Mouse (Mus musculus): ENCODE data around the gene Hibadh. TPM values are rescaled to one million over a fixed set of nuclear protein-coding genes. Genes with fewer than 3 reads are reported as not detected.

Gene Hibadh
- polyA plus RNA-seq, 1 experiment from 2014 or later = 69.2 TPM

- Histone ChIP-seq H3K9me3 (ENCODE audit: control insufficient read depth, low read length) (no peaks in the 10 kb centered on the region), H3K4me3 (ENCODE audit: low read depth, low read length) (no peak overlapping the region), H3K27me3 (replicated peaks; ENCODE audit: control insufficient read depth, insufficient read depth, low read length) (no peaks in the 10 kb centered on the region), H3K4me2 (ENCODE audit: low read length) (no peak overlapping the region), H3K27ac (ENCODE audit: low read depth) (no peak overlapping the region), H3K9ac (ENCODE audit: low read length) (no peak overlapping the region), H3K4me1 (replicated peaks; ENCODE audit: control insufficient read depth, insufficient read depth, low read length) (no peaks in the 10 kb centered on the region), H3K36me3 (ENCODE audit: control insufficient read depth, insufficient read depth, low read length) (no peaks in the 10 kb centered on the region)
- no peak for ATAC-seq (replicated peaks; ENCODE audit: low FRiP score, low TSS enrichment, low read depth)
- 91% methylated on average over 6 of the region's 6 CpGs for WGBS
- DNase-seq (ENCODE audit: low spot score) = no peak
Measured at GRCm38 (mm10) chr6:52648031-52648430, 7.8 kb upstream of the Hibadh start.

- H3K27ac ChIP-seq (ENCODE audit: low read depth) = no peak overlapping the region
Measured at GRCm38 (mm10) chr6:52645926-52646325, 5.7 kb upstream of the Hibadh start.

DNA sequence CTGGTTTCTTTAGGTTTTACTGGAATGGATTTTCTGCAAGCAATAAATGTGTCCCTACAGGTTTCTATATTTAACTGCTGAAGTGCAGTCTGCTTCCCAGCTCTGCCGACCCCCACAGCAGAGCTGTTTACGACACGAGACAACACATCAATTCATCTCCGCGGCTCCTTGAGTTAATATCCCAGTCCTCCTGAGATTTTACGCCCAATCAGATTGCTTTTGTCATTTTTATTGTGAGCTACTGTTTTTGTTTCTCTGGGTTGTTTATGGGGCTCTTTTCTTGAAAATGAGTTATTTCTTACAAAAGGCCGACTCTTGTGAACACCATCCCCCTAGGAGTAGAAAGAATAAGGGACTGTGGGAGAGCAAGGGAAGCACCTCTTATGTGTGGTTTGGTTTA is 2.0 kb upstream of the Hibadh start:
- H3K9ac ChIP-seq (ENCODE audit: low read length) = no peak overlapping the region
- no peaks in the 10 kb centered on the region for H3K36me3 ChIP-seq (ENCODE audit: control insufficient read depth, insufficient read depth, low read length)
- no peak overlapping the region for H3K27ac ChIP-seq (ENCODE audit: low read depth)
- no peak for DNase-seq (ENCODE audit: low spot score)
- no peaks in the 10 kb centered on the region for H3K27me3 ChIP-seq (replicated peaks; ENCODE audit: control insufficient read depth, insufficient read depth, low read length)
- H3K4me1 ChIP-seq (replicated peaks; ENCODE audit: control insufficient read depth, insufficient read depth, low read length) = peaks cover 13% of the 10 kb centered on the region
- 15% methylated on average over 7 of the region's 7 CpGs for WGBS
- ATAC-seq (replicated peaks; ENCODE audit: low FRiP score, low TSS enrichment, low read depth) = no peak
- H3K4me3 ChIP-seq (ENCODE audit: low read depth, low read length) = no peak overlapping the region
- peak overlapping the region; percentile 20; the same call in 1 of the 2 replicates for H3K4me2 ChIP-seq (ENCODE audit: low read length)
- no peaks in the 10 kb centered on the region for H3K9me3 ChIP-seq (ENCODE audit: control insufficient read depth, low read length)

More at GRCm38 (mm10) chr6:52645926-52646325, 5.7 kb upstream of the Hibadh start:
- Histone ChIP-seq H3K4me2 (ENCODE audit: low read length) (no peak overlapping the region), H3K4me1 (replicated peaks; ENCODE audit: control insufficient read depth, insufficient read depth, low read length) (peaks cover 7% of the 10 kb centered on the region), H3K9ac (ENCODE audit: low read length) (no peak overlapping the region), H3K4me3 (ENCODE audit: low read depth, low read length) (no peak overlapping the region), H3K36me3 (ENCODE audit: control insufficient read depth, insufficient read depth, low read length) (no peaks in the 10 kb centered on the region), H3K9me3 (ENCODE audit: control insufficient read depth, low read length) (no peaks in the 10 kb centered on the region), H3K27me3 (replicated peaks; ENCODE audit: control insufficient read depth, insufficient read depth, low read length) (no peaks in the 10 kb centered on the region)
- no peak for DNase-seq (ENCODE audit: low spot score)
- WGBS = 40% methylated on average over 5 of the region's 5 CpGs
- ATAC-seq (replicated peaks; ENCODE audit: low FRiP score, low TSS enrichment, low read depth) = no peak

GRCm38 (mm10) chr6:52641076-52641475 is 887 bp upstream of the Hibadh start:
- H3K9ac ChIP-seq (ENCODE audit: low read length) = no peak overlapping the region
- DNase-seq (ENCODE audit: low spot score) (no peak), ATAC-seq (replicated peaks; ENCODE audit: low FRiP score, low TSS enrichment, low read depth) (no peak)
- no peaks in the 10 kb centered on the region for H3K9me3 ChIP-seq (ENCODE audit: control insufficient read depth, low read length)
- 62% methylated on average over 3 of the region's 3 CpGs for WGBS
- H3K27ac ChIP-seq (ENCODE audit: low read depth) = no peak overlapping the region
- no peaks in the 10 kb centered on the region for H3K27me3 ChIP-seq (replicated peaks; ENCODE audit: control insufficient read depth, insufficient read depth, low read length)
- no peak overlapping the region for H3K4me3 ChIP-seq (ENCODE audit: low read depth, low read length)
- no peaks in the 10 kb centered on the region for H3K36me3 ChIP-seq (ENCODE audit: control insufficient read depth, insufficient read depth, low read length)
- no peak overlapping the region for H3K4me2 ChIP-seq (ENCODE audit: low read length)
- peaks cover 13% of the 10 kb centered on the region for H3K4me1 ChIP-seq (replicated peaks; ENCODE audit: control insufficient read depth, insufficient read depth, low read length)

DNA sequence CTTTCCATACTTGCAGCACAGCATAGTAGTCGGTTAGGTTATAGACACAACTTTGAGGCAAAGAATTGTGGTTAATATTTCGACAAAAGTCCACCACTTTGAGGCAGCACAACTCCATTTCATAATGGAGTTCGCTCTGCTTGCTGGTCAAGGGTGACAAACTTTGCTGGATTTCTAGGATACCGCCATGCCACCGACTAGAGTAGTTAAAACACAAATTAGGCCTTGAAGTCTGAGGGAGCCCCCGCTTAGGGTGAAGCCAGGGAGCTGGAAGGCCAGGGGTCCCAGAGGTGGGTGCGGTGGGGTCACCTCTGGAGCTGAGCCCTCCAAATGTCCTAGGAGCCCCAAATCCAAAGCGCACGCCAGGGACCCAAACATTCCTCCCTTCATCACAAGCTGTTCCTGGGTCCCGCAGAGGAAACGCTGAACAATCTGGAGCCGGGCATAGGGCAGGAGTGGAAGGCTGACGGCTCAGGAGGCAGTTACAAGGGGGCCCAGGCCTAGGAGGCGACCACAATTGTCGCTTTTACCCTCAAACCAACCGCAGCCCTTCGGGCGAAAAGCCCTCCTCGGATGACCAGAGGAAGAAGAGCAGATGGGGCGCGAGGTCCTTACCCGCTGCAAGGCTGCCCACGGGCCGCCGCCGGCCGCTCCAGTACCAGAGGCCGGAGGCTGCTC is 504 bp downstream of the Hibadh start:
- no peaks in the 10 kb centered on the region for H3K9me3 ChIP-seq (ENCODE audit: control insufficient read depth, low read length)
- DNase-seq (ENCODE audit: low spot score) (no peak), ATAC-seq (replicated peaks; ENCODE audit: low FRiP score, low TSS enrichment, low read depth) (peak; percentile 50; the same call in 1 of the 2 replicates)
- peak overlapping the region; percentile 69 for H3K4me2 ChIP-seq (ENCODE audit: low read length)
- no peaks in the 10 kb centered on the region for H3K27me3 ChIP-seq (replicated peaks; ENCODE audit: control insufficient read depth, insufficient read depth, low read length)
- 2% methylated on average over 28 of the region's 28 CpGs for WGBS
- peak overlapping the region; percentile 58 for H3K4me3 ChIP-seq (ENCODE audit: low read depth, low read length)
- H3K27ac ChIP-seq (ENCODE audit: low read depth) = peak overlapping the region; percentile 66
- H3K4me1 ChIP-seq (replicated peaks; ENCODE audit: control insufficient read depth, insufficient read depth, low read length) = peaks cover 13% of the 10 kb centered on the region
- H3K9ac ChIP-seq (ENCODE audit: low read length) = peak overlapping the region; percentile 63
- H3K36me3 ChIP-seq (ENCODE audit: control insufficient read depth, insufficient read depth, low read length) = no peaks in the 10 kb centered on the region

GRCm38 (mm10) chr6:52638471-52639185 is 1.6 kb downstream of the Hibadh start:
- H3K4me2 ChIP-seq (ENCODE audit: low read length) = peak overlapping the region; percentile 69
- H3K4me1 ChIP-seq (replicated peaks; ENCODE audit: control insufficient read depth, insufficient read depth, low read length) = peaks cover 13% of the 10 kb centered on the region
- DNase-seq (ENCODE audit: low spot score) = no peak
- no peaks in the 10 kb centered on the region for H3K9me3 ChIP-seq (ENCODE audit: control insufficient read depth, low read length)
- WGBS = 38% methylated on average over 1 of the region's 1 CpGs
- H3K9ac ChIP-seq (ENCODE audit: low read length) = no peak overlapping the region
- peak overlapping the region; percentile 58 for H3K4me3 ChIP-seq (ENCODE audit: low read depth, low read length)
- ATAC-seq (replicated peaks; ENCODE audit: low FRiP score, low TSS enrichment, low read depth) = no peak
- H3K36me3 ChIP-seq (ENCODE audit: control insufficient read depth, insufficient read depth, low read length) = no peaks in the 10 kb centered on the region
- H3K27me3 ChIP-seq (replicated peaks; ENCODE audit: control insufficient read depth, insufficient read depth, low read length) = no peaks in the 10 kb centered on the region
- H3K27ac ChIP-seq (ENCODE audit: low read depth) = no peak overlapping the region

DNA sequence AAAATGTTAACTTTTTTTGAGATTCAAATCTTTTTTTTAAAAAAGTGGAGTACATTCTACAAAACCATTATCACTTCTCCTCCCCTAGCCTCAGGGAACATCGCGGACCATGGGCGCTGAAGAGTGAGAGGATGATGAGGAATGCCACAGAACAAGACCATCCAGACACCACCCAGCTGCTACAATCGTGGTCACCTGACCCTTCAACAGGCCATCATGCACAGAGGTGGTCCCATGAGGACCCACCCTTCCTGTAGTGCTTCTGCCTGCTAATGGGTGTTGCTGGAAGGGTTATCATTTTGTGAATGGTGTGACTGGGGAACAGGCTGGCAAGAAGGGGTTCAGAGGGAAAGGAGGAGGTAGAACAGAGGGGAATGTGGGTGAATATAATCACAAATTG is 2.9 kb downstream of the Hibadh start:
- ATAC-seq (replicated peaks; ENCODE audit: low FRiP score, low TSS enrichment, low read depth) = no peak
- Histone ChIP-seq H3K4me3 (ENCODE audit: low read depth, low read length) (no peak overlapping the region), H3K4me1 (replicated peaks; ENCODE audit: control insufficient read depth, insufficient read depth, low read length) (peaks cover 10% of the 10 kb centered on the region), H3K27ac (ENCODE audit: low read depth) (no peak overlapping the region), H3K27me3 (replicated peaks; ENCODE audit: control insufficient read depth, insufficient read depth, low read length) (no peaks in the 10 kb centered on the region), H3K36me3 (ENCODE audit: control insufficient read depth, insufficient read depth, low read length) (no peaks in the 10 kb centered on the region), H3K9ac (ENCODE audit: low read length) (no peak overlapping the region), H3K4me2 (ENCODE audit: low read length) (no peak overlapping the region), H3K9me3 (ENCODE audit: control insufficient read depth, low read length) (no peaks in the 10 kb centered on the region)
- DNase-seq (ENCODE audit: low spot score) = no peak
- 87% methylated on average over 4 of the region's 4 CpGs for WGBS

DNA sequence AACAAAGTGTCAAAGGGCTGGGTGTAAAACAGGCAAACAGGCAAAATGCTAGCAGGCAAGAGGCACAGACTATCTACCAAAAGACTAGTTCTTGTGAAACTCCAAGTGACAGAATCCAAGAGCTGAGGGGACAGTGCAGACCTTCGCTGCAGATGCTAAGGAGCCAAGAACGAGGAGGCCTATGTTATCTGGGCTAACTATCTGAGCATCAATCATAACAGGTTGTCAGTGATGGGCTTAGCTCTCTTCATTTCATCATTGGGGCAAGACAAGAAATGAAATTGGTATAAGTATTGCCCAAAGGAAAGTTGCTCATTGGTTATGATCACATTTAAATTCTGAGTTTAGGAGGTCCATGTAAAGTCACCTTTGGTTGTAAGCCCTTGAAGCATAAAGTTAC is 4.8 kb downstream of the Hibadh start:
- Histone ChIP-seq H3K4me3 (ENCODE audit: low read depth, low read length) (no peak overlapping the region), H3K9me3 (ENCODE audit: control insufficient read depth, low read length) (no peaks in the 10 kb centered on the region), H3K36me3 (ENCODE audit: control insufficient read depth, insufficient read depth, low read length) (no peaks in the 10 kb centered on the region), H3K9ac (ENCODE audit: low read length) (no peak overlapping the region), H3K4me1 (replicated peaks; ENCODE audit: control insufficient read depth, insufficient read depth, low read length) (peaks cover 6% of the 10 kb centered on the region; the same call in 1 of the 2 replicates), H3K4me2 (ENCODE audit: low read length) (no peak overlapping the region), H3K27me3 (replicated peaks; ENCODE audit: control insufficient read depth, insufficient read depth, low read length) (no peaks in the 10 kb centered on the region), H3K27ac (ENCODE audit: low read depth) (no peak overlapping the region)
- DNase-seq (ENCODE audit: low spot score) = no peak
- WGBS = 72% methylated on average over 2 of the region's 2 CpGs
- no peak for ATAC-seq (replicated peaks; ENCODE audit: low FRiP score, low TSS enrichment, low read depth)

Data from intestine, embryonic 14.5 days (tissue).